Mouse (Mus musculus) ovary, adult 10 weeks (tissue): ENCODE results near the gene Car9. TPM values are rescaled to one million over a fixed set of nuclear protein-coding genes. Genes with fewer than 3 reads are reported as not detected.

Experiments used
- polyA plus RNA-seq: library from polyadenylated mRNA; stranded (reverse); fragments of 350-450 nt; fragmentation: Illumina TruSeq; extraction: RNeasy Lipid Tissue Mini Kit (QIAGEN cat#74804); gene quantifications from one replicate; pipeline ENCODE4 v1.2.3, GENCODE M21; 2014

The Car9 gene
- 2.3 TPM for polyA plus RNA-seq

DNA sequence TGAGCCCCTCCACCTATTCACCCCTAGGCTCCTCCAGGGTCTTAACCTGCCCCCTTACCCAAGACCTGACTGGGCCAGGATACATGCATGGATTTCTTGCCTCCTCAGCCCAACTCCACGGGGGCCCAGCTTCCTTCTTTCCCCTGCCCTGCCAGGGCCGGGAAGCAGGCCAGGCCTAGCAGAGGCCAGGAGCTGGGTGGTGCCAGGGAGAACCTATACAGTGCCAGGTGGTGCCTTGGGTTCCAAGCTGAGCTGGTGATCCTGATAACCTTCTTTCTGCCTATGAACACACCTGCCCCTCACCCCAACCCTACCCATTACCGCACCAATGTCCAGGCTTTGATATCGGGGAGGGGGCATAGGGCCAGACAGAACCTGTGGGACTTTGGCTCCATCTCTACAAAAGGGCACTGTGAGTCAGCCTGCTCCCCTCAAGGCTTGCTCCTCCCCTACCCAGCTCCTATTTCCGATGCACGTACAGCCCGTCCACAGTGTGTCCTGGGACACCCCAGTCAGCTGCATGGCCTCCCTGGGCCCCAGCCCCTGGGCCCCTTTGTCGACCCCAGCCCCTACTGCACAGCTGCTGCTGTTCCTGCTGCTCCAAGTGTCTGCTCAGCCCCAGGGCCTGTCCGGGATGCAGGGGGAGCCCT, at the start of gene Car9:
Gene Car9 (plus strand): TSS at position 431 of the 650 bp plus-strand sequence.

DNA sequence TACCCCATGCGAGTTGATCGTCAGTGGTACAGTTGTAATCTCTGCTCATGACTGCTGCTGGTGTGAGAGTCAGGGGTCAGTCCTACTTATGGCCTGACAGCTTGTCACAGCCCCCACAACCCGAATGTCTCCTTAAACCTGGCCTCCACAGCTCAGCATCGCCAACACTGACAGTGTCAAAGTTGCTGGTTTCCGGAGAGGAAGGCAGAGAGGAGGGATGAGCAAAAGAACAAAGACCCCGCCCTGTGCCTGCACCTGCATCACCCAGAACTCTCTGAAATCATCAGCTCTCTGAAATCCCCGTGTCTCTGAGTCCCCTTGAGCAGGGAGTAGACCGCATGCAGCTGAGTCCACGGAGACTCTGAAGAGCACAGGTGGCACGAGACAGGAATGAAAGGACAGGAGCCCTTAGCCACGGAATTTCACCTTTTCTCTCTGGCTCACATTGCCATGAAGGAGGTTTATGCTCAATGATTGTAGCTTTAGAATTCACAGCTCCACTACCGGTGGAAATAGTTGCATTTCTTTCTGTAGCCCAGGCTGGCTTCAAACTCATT, 23.2 kb upstream of the Car9 start, which contains the start of gene Sit1:
Gene Sit1 (minus strand): TSS at position 200 of the 557 bp plus-strand sequence.

DNA sequence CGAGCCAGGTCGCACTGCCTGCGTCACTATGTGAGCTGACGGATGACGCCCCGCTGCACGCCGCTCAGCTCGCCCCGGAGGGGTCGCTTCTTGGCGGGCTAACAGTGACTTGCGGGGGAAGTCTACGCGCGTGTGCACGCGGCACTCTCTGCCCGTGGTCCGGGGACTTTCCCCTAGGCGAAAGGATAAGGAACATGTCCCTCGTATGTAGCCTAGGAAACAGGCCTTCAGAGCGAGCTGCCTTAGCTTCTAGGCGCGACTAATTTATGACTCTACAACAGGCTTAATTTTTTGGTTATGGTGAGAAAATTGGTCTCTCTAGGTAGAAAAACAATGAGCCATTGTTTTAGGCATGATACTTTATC, 14.0 kb upstream of the Car9 start, which contains the start of gene Ccdc107:
Gene Ccdc107 (plus strand): TSS at position 80 of the 365 bp plus-strand sequence.

DNA sequence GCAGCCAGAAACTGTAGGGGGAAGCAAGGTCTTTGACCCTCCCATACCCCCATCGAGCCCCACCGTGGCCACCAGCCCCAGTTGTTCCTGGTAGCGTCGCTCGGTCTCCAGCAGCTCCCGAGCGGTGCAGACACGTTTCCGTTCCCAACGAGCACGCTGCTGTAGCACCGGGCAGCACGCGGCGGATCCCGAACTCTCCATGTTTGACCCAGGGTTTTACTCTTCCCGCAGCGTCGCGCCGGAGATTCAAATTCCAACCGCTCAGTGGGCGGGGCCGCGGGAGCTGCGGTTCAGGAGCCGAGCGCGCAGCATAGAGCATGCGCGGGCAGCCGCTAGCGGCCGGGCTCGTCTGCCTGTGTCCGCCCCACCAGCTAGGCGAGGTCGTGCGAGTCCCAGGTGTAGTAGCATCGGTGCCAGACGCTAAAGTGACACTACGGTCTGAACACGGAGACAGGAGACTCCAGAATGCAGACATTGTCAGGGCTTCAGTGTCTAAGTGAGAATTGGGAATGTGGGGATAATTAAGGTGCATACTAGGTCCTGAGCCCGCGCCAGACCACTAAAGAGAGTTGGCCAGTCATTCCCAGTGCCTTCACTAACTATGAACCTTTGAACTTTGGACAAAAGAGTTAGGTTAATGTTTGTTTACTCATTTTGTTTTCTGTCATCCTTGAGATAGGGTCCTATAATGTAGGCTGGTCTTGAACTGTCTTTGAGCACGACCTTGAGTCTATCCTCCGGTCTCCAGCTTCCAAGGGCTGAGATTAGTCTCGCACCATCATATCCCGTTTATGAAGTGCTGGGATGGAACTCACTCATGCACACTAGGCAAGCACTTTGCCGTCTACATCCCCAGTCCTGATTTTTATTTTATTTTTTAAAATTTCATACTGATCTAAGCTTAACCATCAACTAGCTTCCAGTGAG, 7.1 kb upstream of the Car9 start, which contains the start of gene Arhgef39:
Gene Arhgef39 (minus strand): TSS at position 289 of the 927 bp plus-strand sequence.

DNA sequence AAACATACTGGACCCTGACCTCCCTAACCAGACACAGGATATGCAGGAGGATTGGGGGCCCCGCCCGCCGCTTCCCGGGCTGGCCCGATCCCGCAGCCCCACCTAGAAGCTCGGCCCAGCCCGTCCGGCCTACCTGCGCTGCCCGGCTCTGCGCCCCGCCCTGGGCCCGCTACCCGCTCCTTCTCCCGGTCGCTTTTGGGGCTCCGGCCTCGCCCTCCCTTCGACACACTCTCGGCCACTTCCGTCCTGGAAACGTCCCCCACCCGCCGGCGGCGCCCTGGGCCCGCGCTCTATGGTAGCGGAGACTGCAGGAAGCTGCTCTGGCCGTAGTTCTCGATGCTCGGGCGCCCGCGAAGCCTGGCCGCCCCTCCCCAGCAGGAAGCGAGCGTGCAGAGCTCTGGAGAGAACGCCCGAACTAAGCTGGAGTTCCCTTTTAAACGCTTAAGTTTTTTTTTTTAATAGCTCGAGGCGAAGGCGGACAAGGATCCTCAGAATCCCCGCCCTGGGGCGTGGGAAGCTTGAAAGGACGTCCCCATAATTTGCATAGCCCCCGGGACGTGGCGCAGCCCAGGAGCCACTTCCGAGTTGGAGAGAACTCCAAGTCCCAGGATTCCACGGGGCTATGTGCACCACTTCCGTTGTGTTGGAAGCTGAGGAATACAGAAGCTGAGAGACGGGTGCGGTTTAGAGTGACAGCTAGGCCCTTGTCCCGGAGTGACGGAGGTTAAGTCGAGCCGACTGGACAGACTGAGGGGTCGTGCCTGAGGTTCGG, 55.4 kb downstream of the Car9 start, which contains the start of the genes Creb3 and Tln1:
Gene Creb3 (plus strand): TSS at position 336 of the 772 bp plus-strand sequence.
Gene Tln1 (minus strand): TSS at position 695 of the 772 bp plus-strand sequence.

Other genes starting within 250 kb of the Car9 start
- gene Atp8b5, start 239.8 kb upstream of the Car9 start, polyA plus RNA-seq = 0.23 TPM
- 0.63 TPM for gene Rusc2, start 125.0 kb upstream of the Car9 start, polyA plus RNA-seq
- gene Fam166b, start 77.8 kb upstream of the Car9 start, polyA plus RNA-seq = 1.1 TPM
- gene Tesk1, start 65.0 kb upstream of the Car9 start, polyA plus RNA-seq = 0.31 TPM
- 2.5 TPM for gene Cd72, start 52.3 kb upstream of the Car9 start, polyA plus RNA-seq
- gene Sit1, start 23.2 kb upstream of the Car9 start, polyA plus RNA-seq = not detected
- gene Ccdc107, start 14.1 kb upstream of the Car9 start, polyA plus RNA-seq = 2.1 TPM
- 6.7 TPM for gene Arhgef39, start 7.3 kb upstream of the Car9 start, polyA plus RNA-seq
- gene Tpm2, start 16.8 kb downstream of the Car9 start, polyA plus RNA-seq = 58.0 TPM
- gene Creb3, start 55.4 kb downstream of the Car9 start, polyA plus RNA-seq = 10.5 TPM
- 291 TPM for gene Tln1, start 55.7 kb downstream of the Car9 start, polyA plus RNA-seq
- gene Rgp1, start 71.7 kb downstream of the Car9 start, polyA plus RNA-seq = 3.4 TPM
- 2.5 TPM for gene Gba2, start 71.9 kb downstream of the Car9 start, polyA plus RNA-seq
- not detected for gene Msmp, start 77.5 kb downstream of the Car9 start, polyA plus RNA-seq
- gene Npr2, start 125.0 kb downstream of the Car9 start, polyA plus RNA-seq = 21.7 TPM
- not detected for gene Spag8, start 146.6 kb downstream of the Car9 start, polyA plus RNA-seq
- 2.4 TPM for gene Hint2, start 149.5 kb downstream of the Car9 start, polyA plus RNA-seq
- 5.4 TPM for gene Tmem8b, start 162.0 kb downstream of the Car9 start, polyA plus RNA-seq
- gene Fam221b, start 162.2 kb downstream of the Car9 start, polyA plus RNA-seq = 0.14 TPM
- gene Olfr70, start 193.8 kb downstream of the Car9 start, polyA plus RNA-seq = not detected
- gene Olfr71, start 203.3 kb downstream of the Car9 start, polyA plus RNA-seq = not detected
- gene Hrct1, start 220.2 kb downstream of the Car9 start, polyA plus RNA-seq = not detected
- 0.37 TPM for gene Spaar, start 223.1 kb downstream of the Car9 start, polyA plus RNA-seq